Mouse (Mus musculus): Measurements from ENCODE around the gene Crlf1.

GRCm38 (mm10) chr8:70535701-70536100 is 42.7 kb downstream of the Crlf1 start:
- no peak for TF ChIP-seq CTCF (conservative IDR thresholded peaks at IDR 0.05; ENCODE audit: low read length)
- no peak for TF ChIP-seq POU5F1 (IDR thresholded peaks at IDR 0.05; ENCODE audit: borderline replicate concordance, low read length)

Measured in E14TG2a.4 (cell line).